Mouse (Mus musculus) ovary, adult 2 months (tissue): Measurements from ENCODE around the gene Slc22a16. TPM values are rescaled to one million over a fixed set of nuclear protein-coding genes. Genes with fewer than 3 reads are reported as not detected.

Experiments
- polyA plus RNA-seq: library from polyadenylated mRNA; depleted of rRNA; stranded (reverse); fragments of >200 nt; gene quantifications from 2 replicates; pipeline ENCODE4 v1.2.3, GENCODE M21; 2012; rRNA removed

The Slc22a16 gene
- polyA plus RNA-seq, result not detected in 2 replicates

GRCm38 (mm10) chr10:40570036-40570435 is at the start of gene Slc22a16:
Slc22a16 (plus strand) TSS chr10:40570336.

GRCm38 (mm10) chr10:40629656-40630311 is 59.6 kb downstream of the Slc22a16 start, which contains the start of gene Ddo:
Ddo (plus strand) TSS chr10:40630011.

Other genes with a start within 250 kb of the Slc22a16 start
- 6.9 and 7.9 TPM in 2 replicates for gene Cdk19, start 230.8 kb upstream of the Slc22a16 start, polyA plus RNA-seq
- 10.7 TPM in 2 replicates for gene Ddo, start 59.7 kb downstream of the Slc22a16 start, polyA plus RNA-seq
- 12.4 and 19.3 TPM in 2 replicates for gene Mettl24, start 112.9 kb downstream of the Slc22a16 start, polyA plus RNA-seq